Mouse (Mus musculus) ovary, postnatal 36 days (tissue): ENCODE data around the gene Slfn8.
"Not testable (repeated sequence)": the region's sequence is repeated elsewhere in the genome, so short reads cannot be mapped to it uniquely, and the experiment has no call there.

Experiments used
- DNase-seq: peaks from one replicate; pipeline ENCODE4 v3.0.0; 2022; ENCODE audit warnings: low spot score, mixed read lengths

Slfn8 gene

GRCm38 (mm10) chr11:82991469-82992166 lies 29.0 kb downstream of the Slfn8 start, which contains the start of gene Slfn9:
TSS of gene Slfn9 (minus strand) at chr11:82991830.
- peak; percentile 63 for DNase-seq

DNA sequence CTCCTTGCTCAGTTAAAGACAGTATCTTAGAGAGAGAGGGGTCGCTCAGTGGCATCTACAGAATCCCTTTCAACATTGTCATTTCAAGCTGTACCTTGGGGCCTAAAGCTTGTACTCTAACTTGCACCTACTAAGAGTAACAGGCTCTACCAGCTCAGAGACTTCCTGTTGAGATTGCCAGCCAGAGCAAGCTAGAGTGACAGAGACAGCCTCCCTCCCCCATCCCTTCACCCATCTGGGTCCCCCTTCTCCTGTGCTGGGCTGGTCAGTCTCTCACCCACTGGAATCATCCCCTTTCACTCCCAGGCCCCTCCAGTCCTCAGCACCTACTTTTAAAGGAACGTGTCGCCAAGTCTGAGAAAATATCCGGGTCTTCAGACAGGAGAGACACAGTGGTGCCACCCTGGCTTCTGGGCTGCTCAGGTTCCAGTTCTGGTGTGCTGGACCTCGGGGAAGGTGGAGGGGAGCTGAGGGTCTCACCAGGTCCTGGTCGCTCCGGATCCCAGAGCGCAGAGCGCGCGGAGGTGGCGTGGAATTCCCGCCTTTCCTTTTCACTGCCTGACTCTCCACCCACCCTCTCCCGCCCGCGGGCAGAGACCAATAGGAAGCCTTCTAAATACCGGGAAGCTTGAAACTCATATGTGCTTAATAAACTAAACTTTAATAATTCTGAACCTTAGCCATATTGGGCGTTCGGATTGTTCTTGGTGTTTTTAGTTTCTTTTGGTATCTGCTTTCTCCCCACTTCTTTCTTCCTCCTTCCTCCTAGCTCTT lies 29.8 kb downstream of the Slfn8 start:
- DNase-seq = peak; percentile 41

GRCm38 (mm10) chr11:82989357-82989756 lies 31.3 kb downstream of the Slfn8 start:
- DNase-seq = no peak

DNA sequence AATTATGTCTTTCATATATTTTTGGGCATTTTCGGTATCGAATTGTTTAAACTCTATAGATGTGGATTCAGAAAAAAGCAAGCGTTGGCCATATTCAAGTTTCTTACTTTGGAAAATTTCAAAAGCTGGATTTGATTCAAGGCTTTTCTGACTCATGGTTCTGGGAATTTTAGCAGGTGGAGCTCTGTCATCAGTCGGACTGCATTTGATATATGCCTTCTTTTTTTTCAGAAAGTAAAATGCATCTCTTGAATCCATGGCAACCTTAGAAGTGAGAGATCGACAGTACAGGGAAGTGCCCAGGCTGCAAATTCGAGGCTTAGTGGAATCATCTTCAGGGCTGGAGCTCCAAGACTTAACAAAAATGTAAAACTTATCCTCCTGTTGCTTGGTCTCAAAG lies 33.0 kb downstream of the Slfn8 start:
- no peak for DNase-seq

DNA sequence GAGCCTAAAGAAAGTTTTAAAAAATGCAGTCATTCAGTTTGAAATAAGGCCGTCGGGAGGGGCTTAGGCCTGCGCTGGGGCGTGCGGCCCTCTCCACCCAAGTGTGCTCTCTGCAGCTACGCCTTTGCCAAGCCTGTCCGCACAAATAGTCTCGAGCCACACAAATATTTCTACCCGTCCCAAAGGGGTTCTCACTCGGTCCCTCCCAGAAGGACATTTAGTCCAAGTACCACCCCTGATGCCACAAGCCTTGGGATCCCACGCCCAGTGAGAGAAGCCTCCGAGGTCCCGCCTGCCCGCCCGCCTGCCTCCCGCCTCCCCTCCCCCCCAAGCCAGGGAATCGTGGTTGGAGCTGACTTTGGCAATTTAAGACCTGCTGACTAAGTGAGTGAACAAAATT lies 37.4 kb downstream of the Slfn8 start:
- DNase-seq = no peak

- DNase-seq = not testable (repeated sequence)
Measured at GRCm38 (mm10) chr11:82982409-82982808, 38.2 kb downstream of the Slfn8 start.

DNA sequence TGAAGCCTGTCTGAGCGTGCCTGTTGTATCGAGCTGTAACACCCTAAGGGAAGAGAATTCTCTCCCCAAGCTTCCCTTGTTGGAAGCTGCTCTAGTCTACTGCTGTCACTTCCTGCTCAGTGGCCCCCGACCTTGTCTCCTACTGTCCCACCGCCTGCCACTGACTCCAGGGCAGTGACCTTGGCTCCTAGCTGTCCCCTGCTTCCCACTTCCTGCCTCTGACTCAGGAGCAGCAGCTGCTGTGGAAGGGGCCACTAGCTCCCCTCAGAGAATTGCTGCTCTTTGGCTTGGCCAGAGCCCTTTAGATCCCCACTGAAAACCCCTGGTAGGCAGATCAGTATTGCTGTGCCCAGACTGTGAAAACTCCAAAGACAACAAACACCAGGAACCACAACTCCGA lies 46.7 kb downstream of the Slfn8 start:
- DNase-seq = no peak

DNA sequence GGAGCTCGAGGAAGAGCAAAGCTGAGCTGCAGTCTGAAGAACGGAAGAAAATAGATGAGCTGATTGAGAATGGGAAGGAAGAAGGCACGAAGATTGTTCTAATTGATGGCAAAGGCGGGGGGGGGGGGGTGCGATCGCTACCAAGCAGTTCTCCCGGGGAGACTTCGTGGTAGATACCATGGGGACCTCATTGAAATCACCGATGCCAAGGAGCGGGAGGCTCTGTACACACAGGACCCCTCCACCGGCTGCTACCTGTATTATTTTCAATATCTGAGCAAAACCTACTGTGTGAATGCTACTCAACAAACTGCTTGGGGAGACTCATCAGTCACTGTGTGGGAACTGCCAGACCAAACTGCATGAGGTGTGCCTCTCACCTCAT lies 49.0 kb downstream of the Slfn8 start:
- DNase-seq = no peak

- peak; percentile 48 for DNase-seq
Measured at GRCm38 (mm10) chr11:82970712-82971589, 49.7 kb downstream of the Slfn8 start.

DNA sequence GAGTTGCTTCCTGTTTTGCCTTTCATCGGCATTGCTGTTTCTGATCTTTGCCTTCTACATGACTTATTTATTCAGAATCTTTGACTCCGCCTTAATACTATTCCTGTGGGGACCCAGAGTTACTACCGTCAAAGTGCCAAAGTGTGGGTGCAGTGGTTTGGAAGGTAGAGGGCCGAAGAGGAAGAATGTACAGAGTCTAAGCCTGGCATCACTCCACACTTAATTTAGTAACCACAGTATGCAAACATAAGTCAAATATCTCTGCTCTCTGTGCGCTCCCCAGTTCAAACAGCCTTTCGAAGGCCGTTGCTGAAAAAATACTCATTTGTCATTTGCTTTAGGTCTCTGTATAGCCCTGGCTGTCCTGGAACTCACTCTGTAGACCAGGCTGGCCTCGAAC lies 58.4 kb downstream of the Slfn8 start:
- DNase-seq = no peak

GRCm38 (mm10) chr11:82961743-82962142 lies 58.9 kb downstream of the Slfn8 start:
- no peak for DNase-seq

GRCm38 (mm10) chr11:82959613-82960012 lies 61.0 kb downstream of the Slfn8 start:
- no peak for DNase-seq

DNA sequence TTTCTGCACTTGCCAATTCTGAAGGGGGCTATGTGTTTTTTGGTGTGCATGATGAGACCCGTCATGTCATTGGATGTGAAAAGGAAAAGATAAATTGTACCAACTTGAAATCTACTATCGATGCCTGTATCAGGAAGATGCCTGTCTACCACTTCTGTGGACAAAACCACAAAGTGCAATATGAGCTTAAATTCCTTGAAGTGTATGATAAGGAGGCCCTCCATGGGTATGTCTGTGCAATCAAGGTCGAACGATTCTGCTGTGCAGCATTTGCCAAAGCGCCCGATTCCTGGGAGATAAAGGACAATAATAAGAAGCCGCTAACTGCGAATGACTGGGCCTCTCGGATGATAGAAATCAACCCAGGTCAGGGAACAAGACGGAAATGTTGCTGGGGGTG lies 63.7 kb downstream of the Slfn8 start:
- DNase-seq = no peak

GRCm38 (mm10) chr11:82954631-82955030 lies 66.0 kb downstream of the Slfn8 start:
- DNase-seq = no peak

GRCm38 (mm10) chr11:82952612-82953542 lies 67.7 kb downstream of the Slfn8 start:
- DNase-seq = no peak
